Mouse (Mus musculus) liver, embryonic 14.5 days (tissue): ENCODE results near the gene Enpp4. TPM values are rescaled to one million over a fixed set of nuclear protein-coding genes. Genes with fewer than 3 reads are reported as not detected.

Source experiments
- ATAC-seq: fragments of 200-750 bp; cut with Nextera tagmentation; 2 replicates; pipeline ENCODE4 v1.8.0; 2017; ENCODE audit warnings: moderate number of reproducible peaks, mild to moderate bottlenecking, moderate library complexity; ENCODE audit not compliant: insufficient read depth
- DNase-seq, 3 experiments: peaks; one replicate each; pipeline ENCODE4 v3.0.0-alpha.2; 2012 to 2013; ENCODE audit warnings: low read depth in 3 of 3, low spot score in 3 of 3
- H3K27ac ChIP-seq: fragments of 300-500 bp; sonication (generic); 2 replicates; pipeline ENCODE4 v1.5.1; 2014; ENCODE audit warnings: moderate library complexity, mild to moderate bottlenecking, control low read depth, inconsistent platforms
- H3K27me3 ChIP-seq: fragments of 300-500 bp; sonication (generic); 2 replicates; pipeline ENCODE4 v1.6.1; 2014; ENCODE audit warnings: mild to moderate bottlenecking, low read length, moderate library complexity; ENCODE audit not compliant: control insufficient read depth, insufficient read depth
- H3K36me3 ChIP-seq: fragments of 300-500 bp; sonication (generic); replicated peaks from 2 replicates; pipeline ENCODE4 v1.6.1; 2014; ENCODE audit warnings: low read depth; ENCODE audit not compliant: control insufficient read depth, insufficient read depth
- H3K4me1 ChIP-seq, 2 experiments: fragments of 200-500 bp in 1 of 2; fragments of 300-500 bp in 1 of 2; sonication (generic) in 1 of 2; replicated peaks; 2 replicates each; pipeline ENCODE4 v1.6.1; 2012 to 2014; ENCODE audit warnings: antibody characterized with exemption in 1 of 2, inconsistent platforms in 1 of 2, low read length in 1 of 2; ENCODE audit not compliant: control insufficient read depth in 2 of 2, insufficient read depth in 2 of 2
- H3K4me2 ChIP-seq: fragments of 300-500 bp; sonication (generic); 2 replicates; pipeline ENCODE4 v1.6.1; 2014; ENCODE audit warnings: low read depth, mild to moderate bottlenecking, control low read depth, moderate library complexity
- H3K4me3 ChIP-seq, 2 experiments: fragments of 200-500 bp in 1 of 2; fragments of 300-500 bp in 1 of 2; sonication (generic) in 1 of 2; 2 replicates each; pipeline ENCODE4 v1.5.1; 2012 to 2014; ENCODE audit warnings: low read depth in 2 of 2, low read length in 2 of 2, mild to moderate bottlenecking in 2 of 2, control low read depth in 1 of 2, inconsistent platforms in 1 of 2, moderate library complexity in 1 of 2; ENCODE audit not compliant: insufficient read depth in 1 of 2
- H3K9ac ChIP-seq: fragments of 300-500 bp; sonication (generic); replicated peaks from 2 replicates; pipeline ENCODE4 v1.6.1; 2014; ENCODE audit warnings: mild to moderate bottlenecking, control low read depth, moderate library complexity
- H3K9me3 ChIP-seq: fragments of 300-500 bp; sonication (generic); 2 replicates; pipeline ENCODE4 v1.6.1; 2016; ENCODE audit warnings: low read length, mixed read lengths; ENCODE audit not compliant: control insufficient read depth
- CTCF ChIP-seq: IDR thresholded peaks from 2 replicates; pipeline ENCODE4 v1.5.1; 2016; ENCODE audit warnings: antibody characterized with exemption, low read depth, control low read depth
- EP300 ChIP-seq: IDR thresholded peaks from 2 replicates; pipeline ENCODE4 v1.6.1; 2016; ENCODE audit warnings: antibody characterized with exemption, low read depth
- WGBS: fragments of 180-500 bp; shearing (Covaris S2); extraction: QIAGEN DNeasy Blood & Tissue Kit; methylation state at CpG from one replicate; pipeline ENCODE4 v1.1.7; 2014; ENCODE audit not compliant: insufficient replicate concordance; 5-methylcytosine and 5-hydroxymethylcytosine counted together
- polyA plus RNA-seq, 2 experiments: library from polyadenylated mRNA; depleted of rRNA in 1 of 2; stranded (reverse) in 1 of 2; unstranded in 1 of 2; fragments of >200 nt; fragmentation: Nextera tagmentation in 1 of 2; extraction: Ambion mirVana in 1 of 2; gene quantifications; 2 replicates each; pipeline versions ENCODE4 v1.2.1 to v1.2.3; 2012 to 2014

Gene Enpp4
- polyA plus RNA-seq (2012; rRNA removed) (2.0 and 2.7 TPM in 2 replicates), polyA plus RNA-seq (2014; fragmentation: Nextera tagmentation; extraction: Ambion mirVana) (3.5 and 3.8 TPM in 2 replicates)

DNA sequence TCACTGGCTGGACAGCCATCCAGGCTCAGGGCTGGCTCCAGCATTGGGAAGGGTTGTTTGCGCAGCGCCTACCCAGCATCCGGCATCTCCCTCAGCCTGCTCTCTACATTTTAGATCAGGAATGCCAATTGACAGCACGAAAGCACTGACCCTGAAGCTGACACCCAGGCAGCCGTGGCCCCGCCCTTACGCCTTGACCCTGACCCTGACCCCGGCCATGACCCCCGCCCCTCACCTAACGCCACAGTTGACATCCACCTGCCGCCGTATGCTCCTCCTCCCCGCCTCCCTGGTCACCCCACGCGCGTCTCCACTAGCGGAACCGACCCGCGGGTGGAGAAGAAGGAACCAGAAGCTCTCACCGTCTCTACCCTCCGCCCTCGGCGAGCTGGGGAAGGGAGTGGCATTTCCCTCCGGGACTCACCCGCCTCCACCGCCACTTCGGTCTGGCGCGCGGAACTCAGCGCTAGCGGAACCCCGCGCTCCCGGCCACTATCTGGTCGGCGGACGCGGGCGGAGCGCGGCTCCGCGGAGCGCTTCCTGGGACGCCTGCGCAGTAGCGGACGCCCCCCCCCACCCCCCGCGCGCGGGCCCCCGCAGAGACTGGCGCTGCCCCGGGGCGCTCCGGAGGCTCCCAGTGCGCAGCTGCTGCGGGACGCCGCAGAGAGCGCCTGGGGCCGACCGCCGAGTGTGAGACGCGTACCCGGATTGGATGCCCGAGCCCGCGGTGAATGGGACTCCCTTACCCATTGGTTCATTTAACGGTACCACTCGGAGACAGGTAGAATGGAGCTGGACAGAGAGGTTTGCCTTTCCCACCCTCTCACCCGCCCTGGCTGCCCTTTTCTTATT is at the start of gene Enpp4:
TSS of gene Enpp4 (minus strand) at position 523 of the 852 bp plus-strand sequence.
- H3K4me3 ChIP-seq = peak within 1 kb of the TSS; percentile 69 to 72
- no peak within 1 kb of the TSS for H3K27ac ChIP-seq
- under 1% methylated on average over 73 of the region's 76 CpGs for WGBS
- H3K36me3 ChIP-seq = no peaks in the 10 kb centered on the region
- DNase-seq (peak; percentile 63 to 83 (median 79)), ATAC-seq (peak; percentile 97)
- H3K9ac ChIP-seq = peak within 1 kb of the TSS; percentile 71
- H3K27me3 ChIP-seq = no peaks in the 10 kb centered on the region
- TF ChIP-seq EP300 (no peak), CTCF (no peak)
- peaks cover 3 to 14% of the 10 kb centered on the region in 2 experiments for H3K4me1 ChIP-seq
- no peaks in the 10 kb centered on the region for H3K9me3 ChIP-seq
- peak within 1 kb of the TSS; percentile 77 for H3K4me2 ChIP-seq

DNA sequence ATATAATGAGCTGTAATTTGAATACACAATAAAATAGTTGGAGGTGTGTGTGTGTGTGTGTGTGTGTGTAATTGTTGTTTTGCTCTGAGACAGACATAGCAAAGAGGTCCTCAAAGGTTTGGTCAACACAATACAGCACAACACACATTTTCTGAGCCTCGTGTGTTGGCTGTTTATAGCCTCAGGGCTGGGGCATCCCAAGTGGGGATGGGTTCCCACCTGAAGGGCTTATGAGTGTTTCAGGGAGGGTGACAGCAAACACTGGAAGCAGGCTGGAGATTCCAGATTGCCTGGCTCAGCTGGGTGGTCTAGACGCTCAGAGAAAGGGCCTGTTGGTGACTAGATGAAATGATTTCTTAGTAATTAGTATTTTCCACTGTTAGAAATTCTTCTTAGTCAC is 49.6 kb upstream of the Enpp4 start:
- no peak overlapping the region for H3K27ac ChIP-seq
- no peak overlapping the region for H3K4me2 ChIP-seq
- ATAC-seq = no peak
- no peaks in the 10 kb centered on the region for H3K36me3 ChIP-seq
- no peak overlapping the region for H3K9ac ChIP-seq
- no peaks in the 10 kb centered on the region for H3K27me3 ChIP-seq
- 47% methylated on average over 2 of the region's 2 CpGs for WGBS
- no peaks in the 10 kb centered on the region for H3K9me3 ChIP-seq
- DNase-seq = no peak
- no peak for TF ChIP-seq CTCF
- TF ChIP-seq EP300 = no peak
- H3K4me1 ChIP-seq = peaks cover 0 to 2% of the 10 kb centered on the region in 2 experiments; a peak in 1 of 4 replicates
- no peak overlapping the region for H3K4me3 ChIP-seq

DNA sequence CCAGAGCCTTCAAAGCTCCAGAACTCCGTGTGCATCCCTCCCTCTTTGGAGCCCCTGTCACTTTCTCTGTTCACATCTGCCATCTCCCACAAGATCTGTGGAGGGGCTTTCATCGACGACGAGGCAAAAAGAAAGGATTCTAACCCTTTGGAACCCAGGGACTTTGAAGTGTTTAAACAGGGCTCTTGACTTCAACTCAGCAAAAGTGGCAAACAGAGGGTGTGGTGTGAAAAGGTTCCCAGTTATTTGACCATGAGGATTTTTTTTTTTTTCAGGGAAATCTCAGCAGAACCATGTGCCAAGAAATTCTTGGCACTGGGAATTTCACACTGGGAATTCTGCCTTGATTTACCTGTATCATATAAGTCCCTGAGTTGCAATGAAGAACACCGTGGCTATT is 48.3 kb upstream of the Enpp4 start:
- no peaks in the 10 kb centered on the region for H3K36me3 ChIP-seq
- H3K9me3 ChIP-seq = no peaks in the 10 kb centered on the region
- no peak overlapping the region for H3K27ac ChIP-seq
- 53% methylated on average over 5 of the region's 5 CpGs for WGBS
- H3K4me2 ChIP-seq = no peak overlapping the region
- H3K9ac ChIP-seq = no peak overlapping the region
- no peak overlapping the region for H3K4me3 ChIP-seq
- ATAC-seq = no peak
- peaks cover 0 to 2% of the 10 kb centered on the region in 2 experiments; a peak in 1 of 4 replicates for H3K4me1 ChIP-seq
- TF ChIP-seq CTCF (no peak), EP300 (no peak)
- DNase-seq = no peak
- no peaks in the 10 kb centered on the region for H3K27me3 ChIP-seq

GRCm38 (mm10) chr17:44151889-44152288 is 46.3 kb upstream of the Enpp4 start:
- no peaks in the 10 kb centered on the region for H3K9me3 ChIP-seq
- H3K27me3 ChIP-seq = no peaks in the 10 kb centered on the region
- no peak overlapping the region for H3K27ac ChIP-seq
- DNase-seq (no peak), ATAC-seq (no peak)
- H3K36me3 ChIP-seq = no peaks in the 10 kb centered on the region
- H3K4me3 ChIP-seq = no peak overlapping the region
- no peak overlapping the region for H3K9ac ChIP-seq
- H3K4me1 ChIP-seq = peaks cover 0 to 2% of the 10 kb centered on the region in 2 experiments; a peak in 1 of 4 replicates
- no peak for TF ChIP-seq CTCF
- no peak for TF ChIP-seq EP300
- 55% methylated on average over 8 of the region's 8 CpGs for WGBS
- H3K4me2 ChIP-seq = no peak overlapping the region

GRCm38 (mm10) chr17:44151130-44151529 is 45.5 kb upstream of the Enpp4 start:
- 22% methylated on average over 3 of the region's 3 CpGs for WGBS
- peaks cover 0 to 2% of the 10 kb centered on the region in 2 experiments; a peak in 1 of 4 replicates for H3K4me1 ChIP-seq
- H3K9ac ChIP-seq = no peak overlapping the region
- no peaks in the 10 kb centered on the region for H3K36me3 ChIP-seq
- ATAC-seq (no peak), DNase-seq (no peak)
- no peaks in the 10 kb centered on the region for H3K27me3 ChIP-seq
- TF ChIP-seq CTCF (peak; percentile 72), EP300 (no peak)
- no peaks in the 10 kb centered on the region for H3K9me3 ChIP-seq
- H3K4me3 ChIP-seq = no peak overlapping the region
- no peak overlapping the region for H3K27ac ChIP-seq
- H3K4me2 ChIP-seq = no peak overlapping the region
